Mouse (Mus musculus) adrenal gland, adult 10 weeks (tissue): ENCODE results near the gene Ccdc77. TPM values are rescaled to one million over a fixed set of nuclear protein-coding genes. Genes with fewer than 3 reads are reported as not detected.

Experiments
- polyA plus RNA-seq: library from polyadenylated mRNA; stranded (reverse); fragments of 350-450 nt; fragmentation: Illumina TruSeq; extraction: RNeasy Lipid Tissue Mini Kit (QIAGEN cat#74804); gene quantifications from one replicate; pipeline ENCODE4 v1.2.3, GENCODE M21; 2014; ENCODE audit warnings: low read depth, low replicate concordance

Gene Ccdc77
- 11.1 TPM for polyA plus RNA-seq

DNA sequence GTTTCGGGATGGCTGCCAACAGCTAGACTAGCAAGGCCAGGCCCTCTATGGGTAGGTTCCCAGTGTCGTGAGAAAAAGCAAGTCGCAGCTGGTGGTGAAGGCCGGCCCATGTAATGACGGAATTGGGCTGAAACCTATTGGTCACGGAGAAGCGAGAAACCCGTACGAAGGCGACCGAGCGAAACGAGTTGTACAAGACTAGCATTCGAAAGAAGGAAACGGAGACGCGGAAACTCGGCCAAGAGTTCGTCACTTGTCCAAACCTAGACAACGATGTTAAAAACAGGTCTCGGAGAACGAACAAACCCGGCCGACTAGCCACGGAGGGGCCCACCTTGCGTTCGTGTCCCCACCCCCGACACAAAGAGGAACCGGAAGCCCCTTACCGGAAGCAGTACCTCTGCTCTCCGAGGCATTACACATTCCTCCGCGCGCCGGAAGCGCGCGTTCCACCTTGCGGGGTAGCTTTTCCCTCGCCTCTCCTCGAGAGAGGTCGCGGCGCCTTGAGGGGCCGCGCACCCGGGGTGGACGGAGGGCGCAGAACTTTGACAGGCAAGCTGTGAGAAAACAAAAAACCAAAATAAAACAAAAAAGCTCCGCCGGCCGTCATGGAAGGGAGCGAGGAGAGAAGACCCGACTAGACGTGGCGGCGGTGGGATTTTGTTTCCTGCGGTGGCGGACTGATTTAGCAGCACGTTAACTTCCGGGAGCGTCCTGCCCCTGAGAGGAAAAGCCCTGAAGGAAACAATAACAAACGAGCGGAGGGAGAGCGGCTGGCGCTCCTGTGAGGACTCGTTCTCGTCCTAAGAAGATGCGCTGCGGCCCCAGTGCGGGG lies at the start of gene Ccdc77, which contains the start of gene Kdm5a:
Gene Ccdc77 (minus strand): TSS at position 687 of the 835 bp plus-strand sequence.
Gene Kdm5a (plus strand): TSS at position 437 of the 835 bp plus-strand sequence.

DNA sequence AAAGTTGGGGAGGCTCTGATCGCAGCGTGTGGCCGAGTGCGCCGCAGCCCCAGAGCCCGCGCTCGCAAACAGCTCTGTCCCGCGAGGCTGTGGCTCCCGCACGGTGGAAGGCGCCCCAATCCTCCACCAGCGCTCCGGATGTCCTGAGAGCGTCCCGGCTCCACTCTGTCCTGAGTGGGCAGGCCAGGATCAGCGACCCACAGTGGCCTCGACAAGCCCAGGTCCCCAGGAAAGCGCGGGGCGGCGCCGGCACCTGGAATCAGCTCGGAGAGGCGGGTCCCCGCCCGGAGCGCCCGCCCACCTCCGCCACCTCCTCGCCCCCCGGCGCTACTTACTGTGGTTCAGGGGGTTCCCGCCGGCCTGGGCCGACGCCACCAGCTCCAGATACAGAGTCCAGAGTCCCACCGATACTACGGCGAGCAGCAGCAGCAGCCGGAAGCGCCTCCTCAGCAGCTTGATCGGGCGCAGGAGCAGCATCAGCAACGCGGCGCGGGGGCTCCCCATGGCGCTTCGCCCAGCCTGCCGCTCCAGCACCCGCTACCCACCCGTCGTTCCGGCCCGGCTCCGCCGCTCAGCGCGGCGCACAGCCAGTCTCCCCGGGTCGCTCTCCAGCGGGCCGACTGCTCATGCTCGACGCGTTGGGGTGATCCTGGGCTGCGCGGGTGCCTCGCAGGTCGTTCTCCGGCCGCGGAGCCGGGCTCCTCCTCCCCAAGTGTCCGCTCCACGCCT lies 70.0 kb downstream of the Ccdc77 start, which contains the start of the genes D330020A13Rik and B4galnt3:
Gene D330020A13Rik (plus strand): TSS at position 309 of the 729 bp plus-strand sequence.
Gene B4galnt3 (minus strand): TSS at position 504 of the 729 bp plus-strand sequence.

Other genes with a start within 250 kb of the Ccdc77 start
- not detected for gene D330020A13Rik, start 70.0 kb downstream of the Ccdc77 start, polyA plus RNA-seq
- 1.0 TPM for gene B4galnt3, start 69.8 kb downstream of the Ccdc77 start, polyA plus RNA-seq
- 76.5 TPM for gene Kdm5a, start 250 bp downstream of the Ccdc77 start, polyA plus RNA-seq
- gene Il17ra, start 98.9 kb upstream of the Ccdc77 start, polyA plus RNA-seq = 2.3 TPM
- gene Tmem121b, start 129.4 kb upstream of the Ccdc77 start, polyA plus RNA-seq = not detected
- gene Hdhd5, start 166.9 kb upstream of the Ccdc77 start, polyA plus RNA-seq = 9.3 TPM